Mouse (Mus musculus): Measurements from ENCODE around the gene Dcaf11. TPM values are rescaled to one million over a fixed set of nuclear protein-coding genes. Genes with fewer than 3 reads are reported as not detected.

The Dcaf11 gene
- polyA plus RNA-seq, 1 experiment from 2014 or later: 53.9 TPM

- H3K4me1 ChIP-seq (ENCODE audit: insufficient read depth): peaks cover 12% of the 10 kb centered on the region; the same call in 1 of the 2 replicates
- H3K9ac ChIP-seq: peak overlapping the region; percentile 63
- TF ChIP-seq CTCF (IDR thresholded peaks at IDR 0.05; ENCODE audit: low read depth): no peak
- H3K36me3 ChIP-seq (ENCODE audit: insufficient read depth): peaks cover 25% of the 10 kb centered on the region
- H3K9me3 ChIP-seq (ENCODE audit: low read depth, low read length): no peaks in the 10 kb centered on the region
- H3K4me3 ChIP-seq (ENCODE audit: low read depth, low read length): peak overlapping the region; percentile 88
- H3K4me2 ChIP-seq: peak overlapping the region; percentile 94
- 81% methylated on average over 11 of the region's 11 CpGs for WGBS
- ATAC-seq (ENCODE audit: insufficient read depth) (no peak), DNase-seq (no peak)
- H3K27ac ChIP-seq (ENCODE audit: low read depth): no peak overlapping the region
- no peaks in the 10 kb centered on the region for H3K27me3 ChIP-seq (ENCODE audit: insufficient read depth, low read length)
Observed at GRCm38 (mm10) chr14:55589771-55590448, 30.1 kb downstream of the Dcaf11 start.

DNA sequence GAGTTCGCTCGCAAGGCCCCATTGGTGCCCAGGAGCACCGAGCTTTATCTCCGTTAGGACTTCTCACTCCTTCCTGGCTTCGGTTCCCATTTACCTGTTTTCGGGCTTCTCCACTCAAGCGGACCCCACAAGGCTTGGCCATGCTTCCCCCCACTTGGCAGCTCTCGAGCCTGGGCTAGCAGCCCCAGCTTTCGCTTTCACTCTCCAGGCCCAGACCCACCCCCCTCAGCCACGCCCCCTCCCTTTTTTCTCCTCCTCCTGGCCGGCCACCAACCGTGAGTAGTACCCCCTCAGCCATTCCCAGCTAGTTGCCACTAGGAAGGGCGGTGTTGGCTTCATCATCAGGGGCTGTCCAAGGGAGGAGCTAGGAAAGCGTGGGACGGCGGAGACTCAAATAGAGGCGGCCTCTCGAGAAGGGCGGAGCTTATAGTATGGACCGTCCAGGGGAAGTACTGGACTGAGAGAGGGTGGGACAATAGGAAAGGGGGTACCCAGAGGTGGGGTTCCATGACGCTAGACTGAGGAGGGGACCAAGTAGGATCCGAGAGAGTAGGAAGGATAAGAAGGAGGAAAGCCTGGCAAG is 31.0 kb downstream of the Dcaf11 start, which contains the start of gene Psme2:
Gene Psme2, minus strand, starts transcription at position 366 of the 583 bp plus-strand sequence.
- no peaks in the 10 kb centered on the region for H3K9me3 ChIP-seq (ENCODE audit: low read depth, low read length)
- peaks cover 6% of the 10 kb centered on the region; the same call in 1 of the 2 replicates for H3K4me1 ChIP-seq (ENCODE audit: insufficient read depth)
- peak within 1 kb of the TSS; percentile 88 for H3K4me3 ChIP-seq (ENCODE audit: low read depth, low read length)
- peak within 1 kb of the TSS; percentile 79 for H3K9ac ChIP-seq
- peak; percentile 98 for ATAC-seq (ENCODE audit: insufficient read depth)
- DNase-seq: peak; percentile 98
- TF ChIP-seq CTCF (IDR thresholded peaks at IDR 0.05; ENCODE audit: low read depth): no peak
- peaks cover 34% of the 10 kb centered on the region for H3K36me3 ChIP-seq (ENCODE audit: insufficient read depth)
- H3K27ac ChIP-seq (ENCODE audit: low read depth): peak within 1 kb of the TSS; percentile 94
- no peaks in the 10 kb centered on the region for H3K27me3 ChIP-seq (ENCODE audit: insufficient read depth, low read length)
- under 1% methylated on average over 22 of the region's 22 CpGs for WGBS
- H3K4me2 ChIP-seq: peak within 1 kb of the TSS; percentile 94

DNA sequence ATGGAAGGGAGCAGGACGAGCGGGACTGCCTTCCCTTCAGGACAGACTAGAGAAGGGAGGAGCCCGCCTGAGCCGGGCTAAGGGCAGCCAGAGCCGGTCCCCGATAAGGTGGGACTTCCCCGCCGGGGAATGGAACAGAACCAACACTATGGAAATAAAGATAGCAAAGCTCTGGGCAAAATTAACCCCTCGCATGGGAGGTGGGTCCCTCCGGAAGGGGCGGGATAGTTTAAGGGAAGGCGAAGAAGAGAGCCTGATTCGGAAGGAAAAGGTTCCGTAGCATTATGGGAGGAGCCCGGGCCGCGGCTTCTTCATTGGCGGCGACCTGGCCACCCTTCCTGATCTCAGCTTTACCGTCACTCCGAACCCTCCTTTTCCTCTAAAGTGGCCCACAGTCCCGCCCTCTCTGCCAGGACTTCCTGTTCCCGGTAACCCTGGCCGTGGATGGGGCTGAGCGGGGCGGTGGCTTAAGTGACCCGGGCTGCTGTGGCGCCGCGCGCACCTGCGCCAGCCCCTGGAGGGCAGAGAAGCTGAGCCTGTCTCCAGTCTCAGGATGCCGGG is 31.6 kb downstream of the Dcaf11 start, which contains the start of gene Rnf31:
Gene Rnf31, plus strand, starts transcription at position 378 of the 561 bp plus-strand sequence.
- under 1% methylated on average over 31 of the region's 33 CpGs for WGBS
- Histone ChIP-seq H3K27ac (ENCODE audit: low read depth) (peak within 1 kb of the TSS; percentile 94), H3K4me3 (ENCODE audit: low read depth, low read length) (peak within 1 kb of the TSS; percentile 88), H3K4me2 (peak within 1 kb of the TSS; percentile 94), H3K9ac (peak within 1 kb of the TSS; percentile 79), H3K9me3 (ENCODE audit: low read depth, low read length) (no peaks in the 10 kb centered on the region), H3K36me3 (ENCODE audit: insufficient read depth) (peaks cover 40% of the 10 kb centered on the region), H3K4me1 (ENCODE audit: insufficient read depth) (peaks cover 6% of the 10 kb centered on the region; the same call in 1 of the 2 replicates), H3K27me3 (ENCODE audit: insufficient read depth, low read length) (no peaks in the 10 kb centered on the region)
- peak; percentile 96 for DNase-seq
- ATAC-seq (ENCODE audit: insufficient read depth): peak; percentile 93
- no peak for TF ChIP-seq CTCF (IDR thresholded peaks at IDR 0.05; ENCODE audit: low read depth)

DNA sequence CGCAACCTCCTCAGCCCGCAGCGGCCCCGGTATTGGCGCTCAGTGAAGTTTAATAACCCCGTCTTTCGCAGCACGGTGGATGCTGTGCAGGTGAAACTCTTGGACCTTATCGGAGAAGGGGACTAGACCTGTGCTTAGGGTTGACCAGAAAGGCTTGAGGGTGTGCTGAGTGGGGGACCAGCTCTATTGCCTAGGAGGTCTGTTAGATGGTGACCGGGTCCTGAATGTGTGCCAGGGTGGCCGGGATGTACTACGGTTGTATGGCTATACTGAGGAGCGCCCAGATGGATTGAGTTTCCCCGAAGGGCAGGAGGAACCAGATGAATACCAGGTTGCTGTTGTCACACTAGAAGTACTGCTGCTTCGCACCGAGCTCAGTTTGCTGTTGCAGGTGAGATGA is 32.4 kb downstream of the Dcaf11 start:
- 2% methylated on average over 16 of the region's 16 CpGs for WGBS
- TF ChIP-seq CTCF (IDR thresholded peaks at IDR 0.05; ENCODE audit: low read depth): no peak
- no peaks in the 10 kb centered on the region for H3K27me3 ChIP-seq (ENCODE audit: insufficient read depth, low read length)
- peak overlapping the region; percentile 94 for H3K4me2 ChIP-seq
- H3K4me3 ChIP-seq (ENCODE audit: low read depth, low read length): peak overlapping the region; percentile 88
- ATAC-seq (ENCODE audit: insufficient read depth) (no peak), DNase-seq (peak; percentile 17)
- peaks cover 42% of the 10 kb centered on the region for H3K36me3 ChIP-seq (ENCODE audit: insufficient read depth)
- H3K9ac ChIP-seq: peak overlapping the region; percentile 79
- H3K9me3 ChIP-seq (ENCODE audit: low read depth, low read length): no peaks in the 10 kb centered on the region
- H3K27ac ChIP-seq (ENCODE audit: low read depth): peak overlapping the region; percentile 94; the same call in 1 of the 2 replicates
- peaks cover 6% of the 10 kb centered on the region; the same call in 1 of the 2 replicates for H3K4me1 ChIP-seq (ENCODE audit: insufficient read depth)

DNA sequence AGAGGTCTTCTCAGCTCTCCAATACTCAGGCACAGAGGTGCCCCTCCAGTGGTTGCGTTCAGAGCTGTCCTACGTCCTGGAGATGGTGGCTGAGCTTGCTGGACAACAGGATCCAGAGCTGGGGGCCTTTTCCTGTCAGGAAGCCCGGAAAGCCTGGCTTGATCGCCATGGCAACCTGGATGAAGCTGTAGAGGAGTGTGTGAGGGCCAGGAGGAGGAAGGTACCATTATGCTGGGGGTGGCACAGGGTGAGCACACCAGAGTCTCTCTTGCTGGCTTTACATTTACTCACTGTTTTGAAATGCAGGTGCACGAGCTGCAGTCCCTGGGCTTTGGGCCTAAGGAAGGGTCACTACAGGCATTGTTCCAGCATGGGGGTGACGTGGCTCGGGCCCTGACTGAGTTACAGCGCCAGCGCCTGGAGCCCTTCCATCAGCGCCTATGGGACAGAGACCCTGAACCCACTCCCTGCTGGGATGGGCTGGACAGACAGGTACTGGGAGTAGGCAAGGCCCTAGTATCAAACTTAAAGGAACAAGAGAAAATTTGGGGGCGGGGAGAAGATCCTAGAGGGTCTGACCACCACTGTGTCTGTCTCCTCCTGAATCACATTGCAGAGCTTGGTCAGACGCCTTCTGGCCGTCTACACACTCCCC is 36.4 kb downstream of the Dcaf11 start:
- DNase-seq: peak; percentile 27
- no peak overlapping the region for H3K9ac ChIP-seq

DNA sequence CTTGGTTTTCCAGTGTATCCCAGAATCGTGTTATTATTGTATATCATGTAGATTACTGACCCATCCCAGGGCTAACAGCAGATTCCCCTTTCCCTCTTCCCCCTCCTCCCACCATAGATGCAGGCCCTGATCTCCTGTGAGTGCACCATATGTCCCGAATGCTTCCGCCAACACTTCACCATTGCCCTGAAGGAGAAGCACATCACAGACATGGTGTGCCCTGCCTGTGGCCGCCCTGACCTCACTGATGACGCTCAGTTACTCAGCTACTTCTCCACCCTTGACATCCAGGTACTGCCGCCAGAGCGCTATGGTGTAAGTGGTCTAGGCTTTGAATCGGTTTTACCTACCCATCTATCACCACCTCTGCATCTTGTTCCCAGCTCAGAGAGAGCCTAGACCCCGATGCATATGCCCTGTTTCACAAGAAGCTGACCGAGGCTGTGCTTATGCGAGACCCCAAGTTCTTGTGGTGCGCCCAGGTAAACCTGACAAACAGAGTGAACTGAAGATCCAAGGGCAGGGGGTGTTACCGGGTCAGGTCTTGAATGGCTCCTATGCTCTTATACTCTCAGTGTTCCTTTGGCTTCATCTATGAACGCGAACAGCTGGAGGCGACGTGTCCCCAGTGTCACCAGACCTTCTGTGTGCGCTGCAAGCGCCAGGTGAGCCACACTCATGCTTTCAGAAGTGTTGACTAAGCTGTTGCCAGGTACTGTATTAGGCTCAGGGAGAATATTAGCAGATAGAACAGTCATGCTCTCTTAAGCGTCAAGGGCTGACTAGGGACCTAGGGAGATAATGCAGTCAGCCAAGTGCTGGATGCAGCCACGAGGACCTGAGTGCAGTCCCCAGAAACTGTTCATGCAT is 39.0 kb downstream of the Dcaf11 start:
- Histone ChIP-seq H3K9ac (no peak overlapping the region), H3K27ac (ENCODE audit: low read depth) (no peak overlapping the region), H3K36me3 (ENCODE audit: insufficient read depth) (peaks cover 79% of the 10 kb centered on the region), H3K4me1 (ENCODE audit: insufficient read depth) (no peaks in the 10 kb centered on the region), H3K9me3 (ENCODE audit: low read depth, low read length) (no peaks in the 10 kb centered on the region), H3K4me3 (ENCODE audit: low read depth, low read length) (no peak overlapping the region), H3K4me2 (no peak overlapping the region), H3K27me3 (ENCODE audit: insufficient read depth, low read length) (no peaks in the 10 kb centered on the region)
- DNase-seq: no peak
- 92% methylated on average over 21 of the region's 21 CpGs for WGBS
- ATAC-seq (ENCODE audit: insufficient read depth): no peak
- no peak for TF ChIP-seq CTCF (IDR thresholded peaks at IDR 0.05; ENCODE audit: low read depth)

More for the DNA sequence above, 36.4 kb downstream of the Dcaf11 start:
- no peak overlapping the region for H3K4me3 ChIP-seq (ENCODE audit: low read depth, low read length)
- H3K27ac ChIP-seq (ENCODE audit: low read depth): no peak overlapping the region
- H3K4me2 ChIP-seq: no peak overlapping the region
- WGBS: 80% methylated on average over 13 of the region's 13 CpGs
- no peaks in the 10 kb centered on the region for H3K9me3 ChIP-seq (ENCODE audit: low read depth, low read length)
- peaks cover 64% of the 10 kb centered on the region for H3K36me3 ChIP-seq (ENCODE audit: insufficient read depth)
- no peak for TF ChIP-seq CTCF (IDR thresholded peaks at IDR 0.05; ENCODE audit: low read depth)
- H3K27me3 ChIP-seq (ENCODE audit: insufficient read depth, low read length): no peaks in the 10 kb centered on the region
- peaks cover 6% of the 10 kb centered on the region; the same call in 1 of the 2 replicates for H3K4me1 ChIP-seq (ENCODE audit: insufficient read depth)
- no peak for ATAC-seq (ENCODE audit: insufficient read depth)
